Mouse (Mus musculus) retina, postnatal 7 days (tissue): Measurements from ENCODE around the gene Tm2d1.
"Not testable (repeated sequence)": the region's sequence is repeated elsewhere in the genome, so short reads cannot be mapped to it uniquely, and the experiment has no call there.

Source experiments
- DNase-seq: peaks from one replicate; pipeline ENCODE4 v3.0.0-alpha.2; 2012; ENCODE audit warnings: low read depth, low spot score

Gene Tm2d1

DNA sequence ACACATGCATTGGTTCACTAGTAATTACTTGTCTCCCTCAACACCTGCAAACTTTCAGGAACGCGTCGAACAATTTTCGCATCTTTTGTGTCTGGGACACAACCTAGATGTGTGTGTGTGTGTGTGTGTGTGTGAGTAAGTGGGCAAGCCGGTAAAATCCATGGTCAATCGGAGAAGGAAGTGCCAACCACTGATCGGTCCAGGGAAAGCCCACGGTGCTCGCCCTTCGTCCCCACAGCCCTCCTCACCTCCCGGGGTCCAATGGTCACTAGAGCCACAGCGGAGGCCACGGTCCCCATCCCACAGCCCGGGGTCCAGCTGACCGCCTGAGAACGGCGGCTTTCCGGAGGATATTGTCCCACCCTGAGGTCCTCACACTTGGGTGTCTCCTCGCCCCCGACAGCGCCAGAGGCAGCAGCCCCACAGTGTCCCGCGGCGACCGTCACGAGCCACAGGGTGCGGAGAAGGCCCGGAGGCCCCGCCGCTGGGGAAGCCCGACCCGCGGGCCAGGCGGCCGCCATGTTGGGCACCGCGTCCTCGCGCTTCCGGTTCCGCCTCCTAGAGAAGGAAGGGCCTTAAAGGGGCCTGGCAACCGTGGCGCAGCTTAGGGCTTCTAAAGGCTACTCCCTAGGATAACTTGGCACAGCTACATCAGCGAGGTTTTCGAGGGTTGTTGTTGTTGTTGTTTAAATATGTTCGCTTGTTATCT, at the start of gene Tm2d1:
Gene Tm2d1, minus strand, starts transcription at position 591 of the 709 bp plus-strand sequence.
- DNase-seq, result peak; percentile 63

DNA sequence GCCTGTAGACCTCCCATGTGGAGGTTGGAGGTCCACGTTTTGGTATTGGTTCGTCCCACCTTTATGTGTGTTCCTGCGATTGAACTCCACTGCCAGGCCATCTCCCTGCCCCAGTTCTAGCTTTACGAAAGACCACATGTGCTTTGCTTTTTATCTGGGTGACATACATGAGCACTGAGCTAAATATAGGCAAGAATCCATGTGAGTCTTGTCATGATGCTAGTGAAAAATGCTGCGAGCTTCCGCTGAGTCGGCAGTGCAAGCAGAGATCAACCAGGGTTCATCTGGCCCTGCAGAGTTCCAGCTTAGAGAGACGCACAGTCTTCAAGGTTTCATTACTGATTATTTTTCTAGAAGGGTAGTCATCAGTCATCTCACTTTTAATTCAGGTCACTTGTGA, 45.3 kb upstream of the Tm2d1 start:
- no peak for DNase-seq

DNA sequence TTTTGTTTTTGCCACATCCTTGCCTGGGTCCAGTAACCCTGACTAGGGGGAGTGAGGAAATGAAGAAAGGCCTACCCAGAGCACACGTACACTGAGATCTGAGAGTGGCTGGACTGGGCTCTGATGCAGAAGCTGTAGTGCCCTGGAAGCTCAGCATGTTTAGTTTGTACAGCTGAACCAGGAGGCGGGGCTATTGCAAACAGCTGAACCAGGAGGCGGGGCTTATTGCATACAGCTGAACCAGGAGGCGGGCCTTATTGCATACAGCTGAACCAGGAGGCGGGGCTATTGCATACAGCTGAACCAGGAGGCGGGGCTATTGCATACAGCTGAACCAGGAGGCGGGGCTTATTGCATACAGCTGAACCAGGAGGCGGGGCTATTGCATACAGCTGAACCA, 32.0 kb upstream of the Tm2d1 start:
- DNase-seq, result not testable (repeated sequence)

DNA sequence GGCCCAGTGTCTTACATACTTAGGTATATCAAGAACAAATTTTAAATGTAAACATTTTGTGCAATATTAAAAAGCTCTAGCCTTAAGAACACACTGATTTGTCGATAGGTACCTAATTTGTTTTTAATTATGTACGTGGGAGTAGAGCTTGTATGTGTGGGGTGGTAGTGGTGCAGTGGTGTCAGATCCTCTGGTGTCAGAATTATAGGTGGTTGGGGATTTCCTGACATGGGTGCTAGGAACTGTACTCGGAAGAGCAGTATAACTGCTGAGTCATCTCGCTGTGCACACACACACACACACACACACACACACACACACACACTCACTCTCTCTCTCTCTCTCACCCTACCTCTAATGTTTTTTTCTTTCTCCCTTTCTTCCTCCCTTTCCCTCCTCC, 25.3 kb upstream of the Tm2d1 start:
- DNase-seq, result no peak

DNA sequence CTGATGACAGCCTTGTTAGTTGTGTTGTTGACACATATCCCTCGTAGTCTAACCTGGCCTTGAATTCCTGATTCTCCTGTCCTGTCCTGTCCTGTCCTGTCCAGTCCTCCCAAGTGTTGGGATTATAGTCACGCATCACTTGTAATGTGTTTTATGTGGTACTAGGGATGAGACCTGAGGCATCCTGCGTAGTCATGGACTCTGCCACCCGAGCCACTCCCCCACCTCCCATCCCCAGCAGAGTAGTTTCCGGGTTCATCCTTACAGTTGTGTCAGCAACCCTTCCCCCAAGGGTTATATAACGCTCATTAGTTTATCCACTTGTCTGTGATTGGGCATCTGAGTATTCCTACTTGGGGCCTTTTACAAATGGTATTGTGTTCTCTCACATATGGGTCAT, 21.3 kb upstream of the Tm2d1 start:
- no peak for DNase-seq

DNA sequence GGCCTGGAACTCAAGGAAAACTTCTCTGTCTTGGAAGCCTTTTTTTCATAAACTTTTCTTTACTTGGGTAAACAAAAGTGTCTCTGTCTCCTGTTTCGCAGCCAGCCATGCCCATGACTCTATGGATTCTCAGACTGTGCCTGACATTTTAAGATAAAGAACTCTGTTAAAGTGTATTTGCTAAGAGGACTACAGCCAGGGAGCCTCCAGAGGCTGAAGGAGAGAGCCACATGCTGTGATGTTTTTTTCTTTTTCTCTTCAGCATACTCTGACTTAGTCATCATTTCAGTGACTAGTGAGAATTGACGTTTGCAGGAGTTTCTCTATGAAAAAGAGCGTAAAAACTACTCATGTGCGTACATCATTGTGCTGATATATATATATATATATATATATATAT, 20.4 kb upstream of the Tm2d1 start:
- no peak for DNase-seq

DNA sequence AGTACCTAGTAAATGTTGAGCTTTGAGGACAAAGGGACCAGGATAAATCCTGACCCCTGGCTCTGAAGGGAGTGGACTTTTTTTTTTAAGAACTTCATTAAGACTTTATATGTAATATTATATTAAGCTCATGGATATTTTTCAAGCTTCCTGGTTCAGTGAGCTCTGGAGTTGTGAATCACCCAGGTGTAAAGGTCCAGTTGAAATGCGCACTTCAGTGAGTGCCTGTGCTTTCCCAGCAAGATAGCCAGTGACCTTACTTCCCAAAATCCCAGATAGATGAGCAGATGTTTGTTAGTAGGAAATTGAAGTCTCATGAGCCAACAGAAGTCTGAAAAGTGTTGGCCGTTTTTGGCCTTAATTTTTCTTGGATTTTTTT, 18.5 kb upstream of the Tm2d1 start:
- no peak for DNase-seq

DNA sequence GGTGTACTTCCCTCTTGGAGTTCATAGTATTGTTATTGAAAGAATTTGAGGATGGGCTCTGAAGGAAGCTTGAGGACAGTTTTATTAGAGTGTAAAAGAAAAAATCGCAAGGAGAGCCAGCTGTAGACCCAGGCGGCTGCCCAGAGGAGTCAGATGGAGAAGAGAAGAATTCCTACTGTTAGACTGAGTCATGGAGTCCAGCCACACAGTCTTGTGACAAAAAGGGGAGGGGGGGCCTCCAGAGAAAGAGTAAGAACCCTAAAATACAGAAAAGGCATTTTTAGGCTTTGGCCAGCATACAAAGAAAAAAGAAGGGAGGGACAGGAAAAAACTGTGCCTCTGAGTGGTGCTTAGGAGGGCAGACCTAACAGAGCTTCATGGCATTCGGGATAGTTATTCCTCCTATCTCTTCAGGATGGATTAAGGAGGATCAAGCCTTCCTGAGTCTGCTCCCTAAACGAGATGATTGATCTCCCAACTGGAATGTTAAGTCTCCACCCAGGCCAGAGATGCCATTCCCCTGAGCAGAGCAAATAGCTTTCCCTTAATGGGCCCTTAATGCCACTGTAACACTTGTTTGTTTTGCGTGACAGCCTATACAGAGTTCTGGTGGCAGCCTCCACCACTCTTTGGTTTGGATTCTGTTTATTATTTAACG, 17.9 kb upstream of the Tm2d1 start:
- DNase-seq, result no peak

DNA sequence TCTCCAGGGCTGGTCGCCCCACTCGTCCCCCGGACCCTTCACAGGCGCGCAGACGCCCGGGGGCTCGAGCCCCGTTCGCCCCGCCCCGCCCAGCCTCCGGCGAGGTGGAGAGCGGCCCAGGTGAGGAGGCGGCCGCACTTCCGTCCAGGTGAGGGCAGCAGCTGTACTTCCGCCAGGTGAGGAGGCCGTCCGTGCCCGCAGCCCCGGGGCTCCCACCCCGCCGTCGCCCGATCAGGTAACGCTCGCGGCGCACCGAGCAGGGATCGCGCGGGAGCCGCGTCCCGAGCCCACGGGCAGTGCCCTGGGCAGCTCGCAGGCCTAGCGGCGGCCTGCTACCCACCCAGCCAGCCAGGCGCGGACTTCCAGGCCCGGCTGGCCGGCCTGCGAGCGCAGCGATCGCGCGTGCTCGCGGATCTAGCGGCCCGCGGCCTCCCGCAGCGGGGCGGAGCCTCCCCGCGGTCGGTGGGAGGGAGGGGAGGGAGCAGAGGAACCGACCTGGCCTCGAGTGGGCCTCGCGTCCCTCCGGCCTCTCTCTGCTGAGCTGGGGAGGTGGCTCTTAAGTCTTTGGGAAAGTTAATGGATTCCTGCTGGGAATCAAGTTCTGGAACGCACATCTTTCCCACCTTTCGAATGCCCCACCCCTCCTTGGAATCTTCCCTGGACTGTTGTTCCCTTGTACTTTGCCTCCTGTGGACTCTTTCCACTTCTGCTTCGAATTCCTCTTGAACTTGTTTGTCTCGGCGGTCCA, 12.8 kb upstream of the Tm2d1 start, which contains the start of gene Patj:
Gene Patj, plus strand, starts transcription at position 96 of the 748 bp plus-strand sequence.
- DNase-seq, result peak; percentile 51

DNA sequence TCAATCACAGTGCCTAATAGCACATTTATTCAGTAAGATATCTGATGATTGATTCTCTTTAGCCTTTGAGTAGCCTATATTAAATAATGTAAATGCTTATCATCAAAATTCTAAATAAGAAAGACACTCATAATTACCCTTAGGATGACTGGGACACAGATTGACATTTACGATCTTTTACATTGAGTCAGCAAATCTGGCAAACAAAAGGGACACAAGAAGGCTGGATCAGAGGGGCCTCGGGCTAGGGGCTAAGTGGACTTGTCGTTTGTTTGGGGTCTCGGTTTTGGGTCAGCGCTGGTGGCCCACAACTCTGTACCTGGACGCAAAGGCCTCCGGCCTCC, 12.2 kb upstream of the Tm2d1 start:
- no peak for DNase-seq

DNA sequence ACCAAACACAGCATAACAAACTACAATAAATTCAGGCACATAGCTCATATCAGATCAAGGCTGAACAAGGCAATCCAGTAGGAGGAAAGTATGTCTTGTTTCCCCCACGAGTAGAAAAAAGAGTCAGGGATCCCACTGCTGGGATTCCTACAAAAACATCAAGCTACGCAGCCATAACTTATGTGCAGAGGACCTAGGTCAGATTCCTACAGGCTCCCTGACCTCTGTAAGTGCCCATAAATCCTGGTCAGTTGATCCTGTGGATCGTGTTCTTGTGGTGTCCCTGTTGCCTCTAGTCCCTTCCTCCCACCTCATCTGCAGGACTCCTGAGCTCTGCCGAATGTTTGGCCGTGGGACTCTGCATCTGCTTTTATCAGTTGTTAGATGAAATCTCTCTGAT, 1.9 kb upstream of the Tm2d1 start:
- DNase-seq, result no peak

DNA sequence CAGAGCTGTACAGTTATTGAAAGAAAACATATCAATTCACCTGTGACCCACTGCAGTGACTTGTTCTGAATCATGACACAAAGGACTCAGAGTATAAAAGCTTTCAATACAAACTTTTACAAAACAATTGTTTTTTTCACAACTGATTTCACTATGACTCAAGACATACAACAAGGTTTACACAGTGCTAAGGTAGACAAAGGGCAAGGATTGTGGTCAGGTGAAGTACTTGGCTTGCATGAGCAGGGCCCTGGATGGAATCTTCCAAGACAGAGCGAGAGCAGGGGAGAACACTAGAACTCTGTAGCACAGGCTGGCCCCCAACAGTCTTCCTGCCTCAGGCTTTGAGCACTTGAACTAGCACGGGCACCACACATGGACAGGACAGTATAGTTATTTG, 6.2 kb downstream of the Tm2d1 start:
- DNase-seq, result no peak

DNA sequence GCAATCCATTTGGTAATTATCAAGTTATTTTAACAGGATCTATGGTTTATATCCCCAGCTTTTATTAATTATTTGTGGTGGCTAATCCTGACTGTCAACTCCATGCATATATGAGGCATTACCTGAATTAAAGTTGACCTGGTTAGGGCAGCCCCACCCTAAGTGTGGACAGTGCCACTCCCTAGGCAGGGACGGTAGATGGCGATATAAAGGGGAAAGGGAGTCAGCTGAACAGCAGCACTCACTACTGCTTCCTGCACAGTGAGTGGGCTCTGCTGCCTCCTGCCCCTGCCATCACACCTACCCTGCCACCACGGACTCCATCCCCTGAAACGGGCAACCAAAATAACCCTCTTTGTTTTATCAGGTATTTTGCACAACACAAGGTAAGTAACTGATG, 7.7 kb downstream of the Tm2d1 start:
- no peak for DNase-seq

DNA sequence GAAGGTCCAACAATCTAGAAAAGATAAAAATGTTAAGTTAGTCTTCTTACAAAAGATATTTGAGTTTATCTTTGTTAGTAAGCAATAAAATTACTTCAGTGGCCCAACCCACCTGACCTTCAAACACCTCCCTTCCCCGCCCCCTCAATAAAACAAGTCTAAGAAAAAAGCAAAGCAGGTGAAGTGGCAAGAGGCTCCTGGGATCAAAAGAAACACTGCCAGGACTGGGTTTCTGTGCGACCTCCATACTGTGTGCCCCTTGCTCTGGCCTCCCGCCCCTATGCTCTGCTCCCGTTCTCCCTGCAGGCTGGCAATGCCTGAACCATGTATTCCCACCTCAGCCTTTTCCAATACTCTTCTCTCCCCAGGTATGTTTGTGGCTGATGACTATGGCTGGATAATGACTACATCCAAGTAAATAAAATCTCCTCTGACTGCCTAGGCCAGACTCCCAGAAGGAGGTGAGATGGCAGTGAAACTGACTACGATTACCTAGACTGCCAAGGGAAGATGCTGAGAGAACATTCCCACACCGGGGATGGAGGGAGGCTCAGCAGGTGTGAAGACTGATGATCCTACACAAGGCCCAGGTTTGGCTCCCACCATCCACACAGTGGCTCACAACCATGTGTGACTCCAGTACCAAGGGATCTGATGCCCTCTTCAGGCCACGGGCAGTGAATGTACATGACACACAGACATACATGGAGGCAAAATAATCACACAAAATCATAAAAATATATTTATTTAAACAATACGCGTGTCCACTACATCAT, 24.9 kb downstream of the Tm2d1 start:
- no peak for DNase-seq

DNA sequence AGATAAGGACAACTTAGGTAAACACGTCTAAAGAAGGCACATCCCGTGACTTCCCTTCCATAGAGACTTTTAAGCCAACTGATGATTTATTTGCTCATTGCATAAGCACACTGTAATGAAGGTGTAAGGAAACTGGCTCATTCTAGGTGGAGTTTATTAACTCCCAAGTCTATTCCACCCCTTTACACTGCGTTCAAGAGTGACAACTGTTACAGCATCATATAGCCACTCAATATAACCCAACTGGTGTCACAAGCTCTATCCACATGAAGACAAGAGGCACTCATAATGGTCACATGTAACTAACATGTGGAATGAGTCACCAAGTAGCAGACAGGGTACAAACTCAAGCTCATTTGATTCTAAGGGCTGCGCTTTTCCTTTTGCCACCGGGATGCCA, 34.5 kb downstream of the Tm2d1 start:
- DNase-seq, result no peak

DNA sequence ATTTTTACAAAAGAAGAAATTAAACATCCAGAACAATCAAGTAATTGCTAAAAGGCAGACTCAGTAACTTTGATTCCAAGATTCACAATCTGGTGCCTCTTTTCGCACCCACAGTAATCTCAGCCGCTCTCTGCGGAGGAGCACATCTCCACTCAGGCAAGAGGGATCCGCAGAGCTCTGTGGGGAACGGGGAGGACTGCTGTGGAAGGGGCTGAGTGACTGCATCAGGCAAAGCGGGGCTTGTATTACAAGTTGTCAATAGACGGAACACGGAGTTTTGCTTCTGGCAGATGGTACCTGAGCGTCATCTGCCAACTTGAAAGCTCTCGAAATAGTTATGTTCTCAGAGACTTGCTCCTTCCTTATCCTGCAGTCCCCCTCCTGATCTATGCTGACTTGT, 37.3 kb downstream of the Tm2d1 start:
- no peak for DNase-seq

DNA sequence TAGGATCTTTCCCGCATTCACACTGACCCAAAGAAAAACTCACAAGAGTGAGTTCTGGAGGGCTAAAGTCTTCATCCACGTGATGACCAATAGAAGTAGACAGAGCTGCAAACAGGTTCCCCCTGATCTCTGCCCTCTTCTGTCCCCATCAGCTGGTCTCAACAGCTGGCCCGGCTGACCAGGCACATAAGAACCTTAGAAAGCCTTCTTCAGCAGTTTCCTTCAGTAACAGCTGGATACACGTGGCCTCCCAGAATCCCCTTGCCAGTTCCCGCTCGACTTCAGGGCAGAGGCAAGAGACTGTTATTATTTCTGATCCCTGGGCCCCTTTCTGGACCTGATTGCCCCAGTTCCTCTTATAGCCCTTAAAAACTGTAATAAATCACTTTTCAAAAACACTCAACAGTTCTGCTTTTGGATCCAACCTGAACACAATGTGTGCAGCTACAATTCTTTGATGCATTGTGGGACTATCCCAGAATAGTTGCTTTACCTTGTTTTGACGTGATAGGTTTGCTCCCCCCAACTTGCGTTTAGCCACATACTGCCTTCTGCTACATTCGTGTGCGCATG, 43.0 kb downstream of the Tm2d1 start:
- no peak for DNase-seq

DNA sequence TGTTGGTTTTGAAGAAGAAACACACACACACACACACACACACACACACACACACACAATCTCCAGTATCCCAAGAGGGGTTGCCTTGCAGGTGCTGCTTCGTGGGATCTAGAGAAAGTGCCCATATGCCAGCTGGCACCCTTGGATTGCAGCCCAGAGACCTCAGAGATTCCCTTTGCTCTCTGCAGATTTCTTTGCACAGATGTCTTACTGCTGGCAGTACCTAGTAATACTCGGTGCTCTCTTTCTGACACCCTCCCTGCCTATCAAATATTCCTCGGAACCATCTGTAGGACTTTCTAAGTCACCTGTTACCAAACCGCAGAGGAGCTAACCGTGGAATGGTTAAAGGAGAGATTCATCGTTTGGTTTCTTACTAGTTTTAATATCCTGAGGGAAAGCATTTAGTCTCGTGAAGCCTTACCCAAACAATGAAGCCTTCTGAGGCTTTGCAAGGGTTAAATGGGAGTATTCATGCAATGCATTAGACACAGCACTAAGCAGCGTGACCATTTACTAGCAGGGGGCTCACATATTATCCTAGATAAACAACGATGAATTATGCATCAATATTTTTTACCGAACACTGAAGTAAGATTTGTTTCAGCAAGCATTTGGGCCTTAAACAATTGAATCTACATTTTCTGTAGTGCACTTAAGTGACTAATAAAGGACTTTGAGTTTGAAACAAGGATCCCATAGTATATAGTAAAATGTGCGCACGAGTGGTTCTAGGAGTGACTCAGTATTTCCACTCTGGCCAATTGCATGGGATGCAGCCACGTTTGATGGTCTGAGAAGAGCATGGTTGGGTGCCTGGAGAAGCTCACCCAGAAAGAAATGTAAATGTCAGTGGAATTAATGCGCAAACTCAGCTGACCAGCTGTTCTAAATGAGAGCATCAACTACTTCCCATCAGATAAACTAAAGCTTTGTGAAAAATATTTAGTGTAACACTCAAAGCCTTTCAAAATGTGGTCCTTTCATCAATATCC, 44.2 kb downstream of the Tm2d1 start:
- no peak for DNase-seq

DNA sequence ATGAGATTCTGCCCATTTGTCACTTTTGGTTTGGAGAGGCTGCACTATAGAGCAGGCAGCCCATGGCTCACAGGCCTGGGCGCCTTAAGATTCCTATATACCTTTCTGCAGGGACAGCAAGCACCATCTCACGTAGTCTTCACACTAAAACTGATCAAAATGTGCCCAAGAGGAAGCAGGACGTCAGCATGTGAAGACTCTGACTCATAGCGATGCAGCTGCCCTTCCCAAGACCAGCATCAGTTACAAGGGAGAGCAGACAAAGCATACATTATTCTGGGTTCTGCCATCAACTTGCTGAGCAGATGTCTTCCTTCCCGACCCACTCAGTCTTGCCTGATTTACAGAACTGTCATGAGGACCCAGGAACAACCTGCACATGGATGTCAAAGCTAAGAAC, 45.9 kb downstream of the Tm2d1 start:
- DNase-seq, result no peak

DNA sequence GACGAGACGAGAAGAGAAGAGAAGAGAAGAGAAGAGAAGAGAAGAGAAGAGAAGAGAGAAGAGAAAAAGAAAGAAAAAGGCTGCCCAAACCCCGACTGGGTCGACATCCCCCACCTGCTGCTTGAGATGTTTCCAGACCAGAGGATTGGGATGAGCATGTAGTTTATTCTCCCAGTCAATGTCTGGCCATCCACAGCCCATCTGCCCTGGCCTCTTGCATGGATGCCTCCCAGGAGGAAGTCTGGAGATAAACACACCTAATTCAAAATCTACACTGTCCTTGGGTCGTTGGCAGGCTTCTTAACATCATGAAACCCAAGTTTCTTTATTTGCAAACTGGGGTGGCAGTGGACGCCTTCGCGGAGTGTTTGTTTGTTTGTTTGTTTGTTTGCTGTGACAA, 47.4 kb downstream of the Tm2d1 start:
- no peak for DNase-seq

DNA sequence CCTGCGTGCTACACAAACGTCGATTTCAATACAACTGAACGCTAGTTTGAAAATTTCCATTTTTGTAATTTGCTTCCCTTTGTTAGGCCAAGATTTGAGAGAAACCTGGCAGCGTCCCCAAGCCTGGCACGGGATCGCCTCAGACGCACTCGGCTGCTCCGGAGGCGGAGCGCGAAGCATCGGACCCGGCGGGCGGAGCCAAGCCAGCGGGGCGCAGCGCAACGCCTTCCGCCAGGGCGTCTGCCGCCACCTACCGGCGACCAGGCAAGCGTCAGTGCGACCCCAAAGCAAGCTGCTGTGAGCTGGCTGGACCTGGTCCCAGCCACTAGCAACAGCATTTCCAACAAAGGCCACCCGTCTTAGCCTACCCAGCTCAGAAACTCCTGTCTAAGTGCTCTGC, 60.9 kb downstream of the Tm2d1 start:
- DNase-seq, result peak; percentile 63
